Mouse (Mus musculus) megakaryocyte, embryonic 14.5 days (primary cell): ENCODE measurements around the gene Pnpla2.

ENCODE experiments used
- FLI1 ChIP-seq: IDR thresholded peaks from 2 replicates; pipeline ENCODE4 v1.6.1; 2012; ENCODE audit warnings: low read length, inconsistent platforms, mixed read lengths
- GATA1 ChIP-seq: IDR thresholded peaks from 3 replicates; pipeline ENCODE4 v1.6.1; 2012; ENCODE audit warnings: mixed read lengths, low read length, inconsistent platforms, borderline replicate concordance

DNA sequence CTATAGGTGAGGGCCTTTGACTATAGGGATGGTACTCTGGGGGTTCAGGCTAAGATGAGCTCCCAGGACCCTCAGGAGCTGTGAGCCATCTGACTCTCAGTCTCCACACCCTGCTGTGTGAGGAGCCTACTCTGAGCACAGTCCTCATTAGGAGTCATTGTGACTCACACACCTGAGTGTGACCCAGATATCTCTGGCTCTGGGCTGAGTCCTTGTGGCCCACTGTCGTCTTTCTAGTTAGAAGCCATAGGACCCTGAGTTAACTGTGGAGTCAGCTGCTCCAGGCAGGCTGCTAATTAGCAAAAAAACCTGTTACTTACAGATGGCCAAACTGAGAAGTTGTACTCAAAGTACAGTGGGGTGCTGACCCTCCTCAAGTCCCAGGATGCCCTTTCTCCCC, 38.7 kb downstream of the Pnpla2 start:
- TF ChIP-seq GATA1: no peak
- TF ChIP-seq FLI1: no peak
